Mouse (Mus musculus): Measurements from ENCODE around the gene Aldh8a1. TPM values are rescaled to one million over a fixed set of nuclear protein-coding genes. Genes with fewer than 3 reads are reported as not detected.

Gene Aldh8a1
- polyA plus RNA-seq, 1 experiment from 2014 or later, result not detected

DNA sequence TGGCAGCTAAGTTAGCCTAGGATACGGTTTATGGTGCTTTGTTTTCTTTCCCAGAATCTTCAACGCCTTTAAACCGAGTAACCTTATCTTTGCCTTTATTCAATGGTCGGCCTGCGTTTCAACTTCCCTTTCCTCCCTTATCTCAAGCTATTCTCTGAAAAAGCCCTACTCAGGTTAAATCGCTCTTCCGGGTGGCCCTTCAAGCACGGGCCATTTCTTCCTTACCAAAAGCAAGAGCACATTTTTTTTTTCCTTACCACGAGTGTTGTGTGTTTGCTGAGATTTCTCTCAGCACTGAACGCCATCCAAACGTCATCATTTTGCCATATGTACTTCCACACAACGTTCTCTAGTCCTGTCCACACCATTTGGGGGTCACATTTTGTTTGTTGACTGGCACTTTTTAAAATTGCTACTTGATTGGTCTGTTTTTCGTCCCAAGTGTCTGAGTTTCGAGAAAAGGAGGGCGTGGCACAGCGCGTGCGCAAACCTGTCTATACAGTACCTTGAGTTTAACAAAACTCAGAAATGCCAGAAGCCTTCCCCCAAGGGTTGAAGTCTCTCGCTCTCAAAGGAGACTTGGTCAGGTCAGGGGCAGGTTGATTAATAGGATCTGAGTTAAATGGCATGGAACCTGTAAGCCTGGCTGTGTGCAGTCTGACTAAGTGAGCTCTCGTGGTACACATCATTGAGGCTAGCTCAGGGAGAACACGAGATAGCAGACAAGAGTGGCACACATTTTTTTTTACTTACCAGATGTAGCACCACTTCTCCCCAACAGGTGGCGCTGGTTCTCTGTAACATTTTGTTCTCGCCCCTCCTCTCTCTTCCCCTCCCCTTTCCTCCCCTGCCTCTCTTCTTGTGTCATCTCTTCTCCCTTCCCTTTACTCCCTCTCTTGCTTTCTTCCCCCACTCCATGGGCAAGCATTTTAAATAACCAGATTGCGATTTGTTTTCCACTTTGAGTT lies 43.6 kb downstream of the Aldh8a1 start:
- H3K4me3 ChIP-seq (replicated peaks), result no peak overlapping the region
- H3K4me1 ChIP-seq, result no peaks in the 10 kb centered on the region
- no peaks in the 10 kb centered on the region for H3K27me3 ChIP-seq
- no peak overlapping the region for H3K27ac ChIP-seq (replicated peaks)
- ATAC-seq (ENCODE audit: insufficient number of reproducible peaks, low FRiP score, low TSS enrichment, low read depth), result no peak
- no peaks in the 10 kb centered on the region for H3K9me3 ChIP-seq (replicated peaks)
- H3K36me3 ChIP-seq, result no peaks in the 10 kb centered on the region
- no peak overlapping the region for H3K9ac ChIP-seq
- WGBS, result 67% methylated on average over 24 of the region's 24 CpGs
- H3K4me2 ChIP-seq (replicated peaks), result no peak overlapping the region

- H3K27ac ChIP-seq (replicated peaks), result no peak overlapping the region
- no peaks in the 10 kb centered on the region for H3K4me1 ChIP-seq
- no peaks in the 10 kb centered on the region for H3K36me3 ChIP-seq
- H3K4me2 ChIP-seq (replicated peaks), result no peak overlapping the region
- no peaks in the 10 kb centered on the region for H3K27me3 ChIP-seq
- no peak overlapping the region for H3K4me3 ChIP-seq (replicated peaks)
- no peaks in the 10 kb centered on the region for H3K9me3 ChIP-seq (replicated peaks)
- WGBS, result 55% methylated on average over 3 of the region's 3 CpGs
- ATAC-seq (ENCODE audit: insufficient number of reproducible peaks, low FRiP score, low TSS enrichment, low read depth), result no peak
- H3K9ac ChIP-seq, result no peak overlapping the region
Measured at GRCm38 (mm10) chr10:21426515-21426914, 49.4 kb downstream of the Aldh8a1 start.

DNA sequence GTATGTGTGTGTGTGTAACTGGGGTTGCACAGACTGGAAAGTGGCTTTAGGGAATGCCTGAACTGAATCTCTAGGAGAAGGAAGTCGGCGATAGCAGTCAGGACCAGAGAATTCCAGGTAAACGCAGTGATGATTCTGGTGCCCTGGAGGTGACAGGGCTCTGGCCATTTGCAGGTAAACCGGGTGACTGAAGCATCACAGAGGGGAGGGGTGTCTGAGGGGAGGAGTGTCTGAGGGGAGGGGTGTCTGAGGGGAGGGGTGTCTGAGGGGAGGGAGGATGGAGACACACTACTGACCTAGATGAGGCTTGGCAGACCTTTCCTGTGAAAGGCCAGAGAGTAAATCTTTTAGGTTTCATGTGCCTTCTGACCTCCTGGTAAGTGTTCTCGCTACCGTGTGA lies 50.9 kb downstream of the Aldh8a1 start:
- H3K4me2 ChIP-seq (replicated peaks), result no peak overlapping the region
- no peak overlapping the region for H3K9ac ChIP-seq
- H3K9me3 ChIP-seq (replicated peaks), result no peaks in the 10 kb centered on the region
- no peak overlapping the region for H3K4me3 ChIP-seq (replicated peaks)
- H3K4me1 ChIP-seq, result no peaks in the 10 kb centered on the region
- 61% methylated on average over 6 of the region's 6 CpGs for WGBS
- no peaks in the 10 kb centered on the region for H3K27me3 ChIP-seq
- no peaks in the 10 kb centered on the region for H3K36me3 ChIP-seq
- H3K27ac ChIP-seq (replicated peaks), result no peak overlapping the region
- ATAC-seq (ENCODE audit: insufficient number of reproducible peaks, low FRiP score, low TSS enrichment, low read depth), result no peak

- Histone ChIP-seq H3K4me1 (peaks cover 11% of the 10 kb centered on the region), H3K9me3 (replicated peaks) (no peaks in the 10 kb centered on the region), H3K36me3 (no peaks in the 10 kb centered on the region), H3K27ac (replicated peaks) (no peak overlapping the region), H3K9ac (no peak overlapping the region), H3K27me3 (no peaks in the 10 kb centered on the region), H3K4me2 (replicated peaks) (no peak overlapping the region), H3K4me3 (replicated peaks) (no peak overlapping the region)
- ATAC-seq (ENCODE audit: insufficient number of reproducible peaks, low FRiP score, low TSS enrichment, low read depth), result no peak
- 52% methylated on average over 1 of the region's 1 CpGs for WGBS
Measured at GRCm38 (mm10) chr10:21439268-21439667, 62.2 kb downstream of the Aldh8a1 start.

GRCm38 (mm10) chr10:21441020-21441419 lies 63.9 kb downstream of the Aldh8a1 start:
- no peak overlapping the region for H3K27ac ChIP-seq (replicated peaks)
- H3K4me2 ChIP-seq (replicated peaks), result no peak overlapping the region
- H3K4me3 ChIP-seq (replicated peaks), result no peak overlapping the region
- no peaks in the 10 kb centered on the region for H3K9me3 ChIP-seq (replicated peaks)
- H3K36me3 ChIP-seq, result no peaks in the 10 kb centered on the region
- WGBS, result 51% methylated on average over 4 of the region's 4 CpGs
- H3K27me3 ChIP-seq, result no peaks in the 10 kb centered on the region
- H3K4me1 ChIP-seq, result peaks cover 11% of the 10 kb centered on the region
- H3K9ac ChIP-seq, result no peak overlapping the region
- ATAC-seq (ENCODE audit: insufficient number of reproducible peaks, low FRiP score, low TSS enrichment, low read depth), result no peak

GRCm38 (mm10) chr10:21441690-21442089 lies 64.6 kb downstream of the Aldh8a1 start:
- Histone ChIP-seq H3K9ac (no peak overlapping the region), H3K9me3 (replicated peaks) (no peaks in the 10 kb centered on the region), H3K4me1 (peaks cover 11% of the 10 kb centered on the region), H3K27me3 (no peaks in the 10 kb centered on the region), H3K4me2 (replicated peaks) (no peak overlapping the region), H3K36me3 (no peaks in the 10 kb centered on the region), H3K27ac (replicated peaks) (no peak overlapping the region), H3K4me3 (replicated peaks) (no peak overlapping the region)
- no peak for ATAC-seq (ENCODE audit: insufficient number of reproducible peaks, low FRiP score, low TSS enrichment, low read depth)
- WGBS, result 71% methylated on average over 4 of the region's 4 CpGs

GRCm38 (mm10) chr10:21443646-21444324 lies 66.7 kb downstream of the Aldh8a1 start:
- WGBS, result 38% methylated on average over 8 of the region's 8 CpGs
- ATAC-seq (ENCODE audit: insufficient number of reproducible peaks, low FRiP score, low TSS enrichment, low read depth), result no peak
- no peak overlapping the region for H3K27ac ChIP-seq (replicated peaks)
- no peaks in the 10 kb centered on the region for H3K9me3 ChIP-seq (replicated peaks)
- H3K36me3 ChIP-seq, result no peaks in the 10 kb centered on the region
- H3K4me1 ChIP-seq, result peaks cover 20% of the 10 kb centered on the region
- H3K9ac ChIP-seq, result no peak overlapping the region
- H3K4me3 ChIP-seq (replicated peaks), result no peak overlapping the region
- H3K27me3 ChIP-seq, result no peaks in the 10 kb centered on the region
- H3K4me2 ChIP-seq (replicated peaks), result no peak overlapping the region

DNA sequence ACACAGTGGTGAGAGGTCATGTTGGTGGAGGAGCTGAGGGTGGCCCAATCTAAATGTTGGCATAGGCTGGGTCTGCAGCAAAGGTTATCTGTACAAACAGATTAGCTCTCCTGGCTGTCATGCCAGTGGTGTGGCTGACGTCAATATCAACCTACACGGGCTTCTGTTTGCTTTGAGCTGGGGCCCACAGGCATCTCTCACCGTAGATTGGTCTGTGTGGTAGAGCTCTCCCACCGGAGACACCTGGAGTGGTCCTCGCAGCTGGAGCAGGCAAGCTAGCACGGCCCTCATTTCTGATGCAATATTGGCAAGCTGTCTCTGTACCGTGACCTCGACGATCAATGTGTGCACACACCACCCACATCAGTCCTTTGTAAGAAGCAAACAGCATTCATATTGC lies 67.3 kb downstream of the Aldh8a1 start:
- WGBS, result 85% methylated on average over 9 of the region's 9 CpGs
- H3K4me1 ChIP-seq, result peaks cover 20% of the 10 kb centered on the region
- H3K4me3 ChIP-seq (replicated peaks), result no peak overlapping the region
- no peaks in the 10 kb centered on the region for H3K36me3 ChIP-seq
- H3K27ac ChIP-seq (replicated peaks), result no peak overlapping the region
- H3K9me3 ChIP-seq (replicated peaks), result no peaks in the 10 kb centered on the region
- H3K4me2 ChIP-seq (replicated peaks), result no peak overlapping the region
- H3K9ac ChIP-seq, result no peak overlapping the region
- no peaks in the 10 kb centered on the region for H3K27me3 ChIP-seq
- ATAC-seq (ENCODE audit: insufficient number of reproducible peaks, low FRiP score, low TSS enrichment, low read depth), result no peak

Other genes with a start within 250 kb of the Aldh8a1 start
- 7.4 and 11.3 TPM in 2 replicates for gene Myb, start 216.3 kb upstream of the Aldh8a1 start, polyA plus RNA-seq (2015; fragmentation: Nextera tagmentation; extraction: Ambion mirVana)
- 75.9 and 77.7 TPM in 2 replicates for gene Hbs1l, start 81.3 kb upstream of the Aldh8a1 start, polyA plus RNA-seq (2015; fragmentation: Nextera tagmentation; extraction: Ambion mirVana)
- gene 1700020N01Rik, start 215.9 kb downstream of the Aldh8a1 start, polyA plus RNA-seq (2015; fragmentation: Nextera tagmentation; extraction: Ambion mirVana), result not detected in 2 replicates